Mouse (Mus musculus) lung, embryonic 14.5 days (tissue): Measurements from ENCODE around the gene L3mbtl1. TPM values are rescaled to one million over a fixed set of nuclear protein-coding genes. Genes with fewer than 3 reads are reported as not detected.

Experiments used
- ATAC-seq: fragments of 200-750 bp; cut with Nextera tagmentation; 2 replicates; pipeline ENCODE4 v1.8.0; 2017; ENCODE audit warnings: mild to moderate bottlenecking, moderate TSS enrichment, moderate library complexity; ENCODE audit not compliant: insufficient read depth
- DNase-seq: peaks from one replicate; pipeline ENCODE4 v3.0.0-alpha.2; 2015
- H3K27ac ChIP-seq: fragments of 300-500 bp; sonication (generic); 2 replicates; pipeline ENCODE4 v1.5.1; 2014; ENCODE audit warnings: low read depth, mild to moderate bottlenecking, moderate library complexity
- H3K27me3 ChIP-seq: fragments of 300-500 bp; sonication (generic); 2 replicates; pipeline ENCODE4 v1.6.1; 2014; ENCODE audit warnings: low read length, control low read depth; ENCODE audit not compliant: insufficient read depth
- H3K36me3 ChIP-seq: fragments of 300-500 bp; sonication (generic); 2 replicates; pipeline ENCODE4 v1.6.1; 2014; ENCODE audit warnings: control low read depth; ENCODE audit not compliant: insufficient read depth
- H3K4me1 ChIP-seq: fragments of 300-500 bp; sonication (generic); 2 replicates; pipeline ENCODE4 v1.6.1; 2014; ENCODE audit warnings: antibody characterized with exemption, control low read depth; ENCODE audit not compliant: insufficient read depth
- H3K4me2 ChIP-seq: fragments of 300-500 bp; sonication (generic); 2 replicates; pipeline ENCODE4 v1.6.1; 2014; ENCODE audit warnings: mild to moderate bottlenecking
- H3K4me3 ChIP-seq: fragments of 300-500 bp; sonication (generic); 2 replicates; pipeline ENCODE4 v1.5.1; 2014; ENCODE audit warnings: low read depth, low read length
- H3K9ac ChIP-seq: fragments of 300-500 bp; sonication (generic); 2 replicates; pipeline ENCODE4 v1.6.1; 2014
- H3K9me3 ChIP-seq: fragments of 300-500 bp; sonication (generic); 2 replicates; pipeline ENCODE4 v1.6.1; 2016; ENCODE audit warnings: low read depth, low read length, control low read depth
- CTCF ChIP-seq: IDR thresholded peaks from 2 replicates; pipeline ENCODE4 v1.5.1; 2016; ENCODE audit warnings: antibody characterized with exemption, low read depth
- WGBS: fragments of 180-500 bp; shearing (Covaris S2); extraction: QIAGEN DNeasy Blood & Tissue Kit; methylation state at CpG from one replicate; pipeline ENCODE4 v1.1.7; 2014; 5-methylcytosine and 5-hydroxymethylcytosine counted together
- polyA plus RNA-seq: library from polyadenylated mRNA; unstranded; fragments of >200 nt; fragmentation: Nextera tagmentation; extraction: Ambion mirVana; gene quantifications from 2 replicates; pipeline ENCODE4 v1.2.1, GENCODE M21; 2014

Gene L3mbtl1
- polyA plus RNA-seq, 1 experiment from 2014 or later = 0.21 TPM

DNA sequence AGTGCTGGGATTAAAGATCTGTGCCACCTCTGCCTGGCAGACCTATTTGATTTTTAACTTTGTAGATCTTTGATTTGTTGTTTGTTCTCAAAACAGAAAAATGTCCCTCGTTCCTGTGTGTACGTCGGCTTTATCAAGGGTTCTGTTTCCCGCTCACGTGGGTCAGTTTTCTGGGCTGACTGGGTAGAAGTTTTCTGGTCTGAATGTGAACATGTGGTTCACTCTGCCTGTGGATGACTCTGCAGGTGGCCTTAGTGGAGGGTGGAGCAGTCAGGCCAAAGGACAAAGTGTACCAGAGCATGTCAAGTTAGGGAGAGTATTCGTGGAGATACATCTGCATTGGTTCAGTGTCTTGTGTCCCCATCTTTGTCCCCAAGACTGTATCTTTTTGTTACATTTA, 41.1 kb downstream of the L3mbtl1 start:
- Histone ChIP-seq H3K9me3 (no peaks in the 10 kb centered on the region), H3K9ac (no peak overlapping the region), H3K4me3 (no peak overlapping the region), H3K27me3 (no peaks in the 10 kb centered on the region), H3K4me1 (no peaks in the 10 kb centered on the region), H3K4me2 (no peak overlapping the region), H3K36me3 (no peaks in the 10 kb centered on the region), H3K27ac (no peak overlapping the region)
- WGBS = 85% methylated on average over 6 of the region's 6 CpGs
- ATAC-seq (no peak), DNase-seq (no peak)
- no peak for TF ChIP-seq CTCF

DNA sequence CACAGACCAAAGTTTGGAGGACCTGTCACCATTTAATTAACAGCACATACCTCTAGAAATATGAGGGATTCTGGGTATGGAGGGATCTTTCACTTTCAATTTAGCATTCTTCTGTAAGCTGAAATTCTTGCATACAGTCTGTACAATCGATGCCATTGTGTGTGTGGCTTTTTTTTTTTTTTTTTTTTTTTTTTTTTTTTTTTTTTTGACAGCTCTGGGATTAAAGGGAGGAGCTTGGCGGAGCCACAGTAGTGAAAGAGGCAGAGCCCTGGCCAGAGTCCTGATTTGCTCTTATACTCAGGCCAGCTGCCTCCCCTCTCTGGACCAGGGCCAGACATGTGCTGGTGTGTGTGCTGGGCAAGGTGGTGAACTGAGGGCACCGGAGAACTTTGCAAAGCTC, 42.7 kb downstream of the L3mbtl1 start:
- H3K4me2 ChIP-seq = no peak overlapping the region
- no peak overlapping the region for H3K4me3 ChIP-seq
- 46% methylated on average over 3 of the region's 3 CpGs for WGBS
- H3K9ac ChIP-seq = no peak overlapping the region
- no peaks in the 10 kb centered on the region for H3K4me1 ChIP-seq
- DNase-seq (peak; percentile 57), ATAC-seq (no peak; the same call in 1 of the 2 replicates)
- no peak overlapping the region for H3K27ac ChIP-seq
- no peaks in the 10 kb centered on the region for H3K9me3 ChIP-seq
- H3K36me3 ChIP-seq = no peaks in the 10 kb centered on the region
- no peaks in the 10 kb centered on the region for H3K27me3 ChIP-seq
- TF ChIP-seq CTCF = no peak

DNA sequence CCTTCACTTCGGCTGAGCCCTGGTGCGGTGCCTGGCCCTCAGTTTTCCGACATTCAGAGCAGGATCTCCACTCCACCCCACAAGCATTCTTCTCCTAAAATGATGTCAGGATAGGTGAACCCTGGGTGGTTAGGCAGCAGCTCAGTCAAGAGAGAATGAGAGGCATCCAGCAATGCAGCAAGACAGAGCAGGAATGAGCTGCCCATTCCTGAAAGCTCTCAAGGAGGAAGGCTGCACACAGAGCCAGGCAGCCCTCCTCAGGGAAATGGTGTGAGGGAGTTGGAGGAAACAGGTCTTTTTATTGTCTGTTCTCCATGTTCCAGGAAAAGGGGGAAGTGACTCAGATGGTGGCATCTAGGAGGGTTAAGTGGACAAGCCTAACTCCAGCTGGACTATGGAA, 43.5 kb downstream of the L3mbtl1 start:
- Histone ChIP-seq H3K4me3 (no peak overlapping the region), H3K27ac (no peak overlapping the region), H3K9ac (no peak overlapping the region), H3K27me3 (no peaks in the 10 kb centered on the region), H3K4me2 (no peak overlapping the region), H3K4me1 (no peaks in the 10 kb centered on the region), H3K36me3 (no peaks in the 10 kb centered on the region), H3K9me3 (no peaks in the 10 kb centered on the region)
- DNase-seq (no peak), ATAC-seq (no peak)
- TF ChIP-seq CTCF = no peak
- WGBS = 54% methylated on average over 3 of the region's 3 CpGs

DNA sequence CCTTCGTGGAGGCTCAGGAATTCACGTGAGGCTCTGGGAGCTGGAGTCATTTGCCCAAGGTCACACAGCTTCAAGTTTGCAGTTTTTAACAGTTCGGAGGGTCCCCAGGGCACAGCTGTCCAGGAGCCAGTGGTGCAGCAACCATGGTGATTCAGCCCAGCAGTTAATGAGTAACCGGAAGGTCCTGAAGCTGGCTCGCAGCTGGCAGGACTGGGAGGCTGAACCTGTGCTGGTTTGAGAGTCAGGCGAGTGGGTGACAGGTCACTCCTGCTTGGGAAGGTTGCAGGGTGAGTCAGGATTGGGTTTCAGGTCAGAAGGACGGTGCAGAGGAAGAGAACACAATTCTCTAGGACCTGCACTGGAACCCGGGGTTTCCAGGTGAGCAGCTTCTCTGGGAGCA, 43.9 kb downstream of the L3mbtl1 start, which contains the start of gene Sgk2:
Sgk2 (plus strand) TSS at position 113 of the 400 bp plus-strand sequence.
- no peak for DNase-seq
- H3K4me3 ChIP-seq = no peak within 1 kb of the TSS
- no peaks in the 10 kb centered on the region for H3K36me3 ChIP-seq
- TF ChIP-seq CTCF = no peak
- ATAC-seq = no peak
- H3K27ac ChIP-seq = no peak within 1 kb of the TSS
- no peaks in the 10 kb centered on the region for H3K9me3 ChIP-seq
- no peak within 1 kb of the TSS for H3K9ac ChIP-seq
- no peaks in the 10 kb centered on the region for H3K4me1 ChIP-seq
- H3K4me2 ChIP-seq = no peak within 1 kb of the TSS
- 45% methylated on average over 8 of the region's 8 CpGs for WGBS
- no peaks in the 10 kb centered on the region for H3K27me3 ChIP-seq

DNA sequence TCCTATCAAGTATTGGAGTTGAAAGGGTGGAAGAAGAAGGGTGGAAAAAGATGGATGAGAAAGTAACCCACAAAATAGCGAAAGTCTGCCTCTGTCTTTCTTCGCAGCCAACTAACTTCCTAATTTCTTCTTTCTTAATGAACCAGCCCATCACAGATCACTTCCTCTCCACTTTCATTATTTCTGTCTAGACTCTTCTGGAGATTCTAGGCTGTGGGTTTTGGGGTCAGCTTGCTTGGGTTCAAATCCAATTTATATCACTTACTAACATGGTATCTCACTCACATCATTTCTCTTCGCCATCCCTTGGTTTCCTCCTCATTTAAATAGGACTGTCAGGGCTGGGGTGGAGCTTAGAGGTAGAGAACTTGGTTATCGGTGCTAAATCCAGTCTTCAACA, 45.0 kb downstream of the L3mbtl1 start:
- Histone ChIP-seq H3K9me3 (no peaks in the 10 kb centered on the region), H3K27ac (no peak overlapping the region), H3K27me3 (no peaks in the 10 kb centered on the region), H3K4me2 (no peak overlapping the region), H3K9ac (no peak overlapping the region), H3K4me1 (no peaks in the 10 kb centered on the region), H3K36me3 (no peaks in the 10 kb centered on the region), H3K4me3 (no peak overlapping the region)
- 83% methylated on average over 4 of the region's 4 CpGs for WGBS
- TF ChIP-seq CTCF = no peak
- no peak for ATAC-seq
- no peak for DNase-seq

DNA sequence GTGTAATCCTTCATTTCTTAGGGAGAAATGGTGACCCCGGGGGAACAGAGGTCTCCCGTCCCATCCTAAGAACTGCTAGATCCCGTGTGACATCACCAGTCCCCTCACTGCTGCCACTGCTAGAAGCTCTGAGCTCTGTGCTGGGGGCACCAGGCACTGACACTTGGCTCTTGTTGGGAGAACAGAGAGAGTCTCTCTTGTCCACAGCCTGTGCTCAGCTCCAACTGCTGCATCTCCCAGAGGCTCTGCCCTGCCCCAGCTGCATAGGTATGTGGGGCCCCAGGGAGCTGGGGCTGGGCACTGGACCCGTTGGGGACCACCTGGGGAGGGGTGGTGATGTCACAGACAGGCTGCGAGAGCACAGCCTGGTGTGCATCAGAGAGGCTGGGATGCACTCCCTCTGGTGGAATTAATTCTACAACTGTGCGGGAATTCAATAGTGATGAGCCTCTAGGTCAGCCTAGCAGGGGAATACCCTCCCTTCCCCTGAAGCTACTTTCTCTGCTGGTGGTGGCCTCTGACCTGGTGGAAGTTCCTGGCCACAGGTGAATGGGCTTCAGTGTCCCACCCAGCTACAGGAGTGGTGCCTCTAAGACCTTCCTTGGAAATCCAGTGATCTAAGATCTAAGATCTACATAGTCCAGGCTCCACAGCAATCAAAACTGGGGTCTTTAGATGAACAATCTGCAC, 48.3 kb downstream of the L3mbtl1 start:
- whole genome bisulfite sequencing = 30% methylated on average over 6 of the region's 6 CpGs
- Histone ChIP-seq H3K4me3 (no peak overlapping the region), H3K36me3 (no peaks in the 10 kb centered on the region), H3K9ac (no peak overlapping the region), H3K9me3 (no peaks in the 10 kb centered on the region), H3K27me3 (no peaks in the 10 kb centered on the region), H3K4me2 (no peak overlapping the region), H3K27ac (no peak overlapping the region), H3K4me1 (no peaks in the 10 kb centered on the region)
- TF ChIP-seq CTCF = no peak
- no peak for DNase-seq
- peak; percentile 47; the same call in 1 of the 2 replicates for ATAC-seq

DNA sequence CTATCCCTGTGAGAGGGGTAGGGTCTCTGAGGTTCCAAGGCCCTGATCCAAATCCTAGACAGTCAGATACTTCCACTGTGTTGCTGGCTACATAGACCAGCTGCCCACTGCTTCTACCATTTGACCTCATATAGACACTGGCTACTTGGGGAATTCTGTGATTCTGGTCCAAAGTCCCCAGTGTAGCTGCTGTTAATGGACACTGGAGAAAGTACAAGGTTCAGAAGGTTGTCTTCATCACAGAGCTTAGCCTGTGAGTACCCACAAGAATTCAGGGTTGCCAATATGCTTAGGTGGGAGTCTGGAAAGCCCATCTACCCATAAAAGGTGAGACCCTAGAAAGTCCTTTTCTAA, 48.8 kb downstream of the L3mbtl1 start:
- Histone ChIP-seq H3K4me3 (no peak overlapping the region), H3K27ac (no peak overlapping the region), H3K4me1 (no peaks in the 10 kb centered on the region), H3K9me3 (no peaks in the 10 kb centered on the region), H3K36me3 (no peaks in the 10 kb centered on the region), H3K9ac (no peak overlapping the region), H3K4me2 (no peak overlapping the region), H3K27me3 (no peaks in the 10 kb centered on the region)
- TF ChIP-seq CTCF = no peak
- no peak for DNase-seq
- ATAC-seq = no peak
